Comparison of ENCODE assay signal across 34 mouse cellular contexts in the genomic region with DNA sequence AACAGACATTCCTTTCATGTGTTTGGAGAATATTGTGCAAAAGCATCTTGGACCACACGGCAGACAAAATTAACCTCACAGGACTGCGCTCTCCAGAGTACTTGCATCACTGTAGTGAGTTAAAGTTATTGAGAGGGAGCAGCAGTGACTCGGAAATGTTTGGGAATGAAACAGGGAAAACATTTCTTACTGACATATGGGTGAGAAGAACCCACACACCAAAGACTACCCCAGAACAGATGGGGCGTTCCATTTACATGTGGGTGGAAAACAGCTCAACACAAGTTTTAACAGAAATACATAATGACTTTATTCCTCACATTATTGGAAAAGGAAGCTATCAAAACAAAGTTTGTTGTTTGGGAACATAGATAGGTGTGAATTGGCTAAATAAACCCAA. TPM values are rescaled to one million over a fixed set of nuclear protein-coding genes. Genes with fewer than 3 reads are reported as not detected.
DNase-seq lines count a peak whose midpoint lies in the region; ATAC-seq and TF ChIP-seq lines count a peak whose summit lies in the region.
"Had no signal": no experiment of that assay in that cellular context is flagged by ENCODE, and none has a peak within 500 bp of the region (broad histone marks: within the 10 kb centered on the region; RNA-seq: fewer than 3 reads in every experiment).

No protein-coding gene starts in this region.

- no peak overlapping the region for H3K4me3 ChIP-seq in forebrain, postnatal 0 days (ENCODE audit: low read depth, low read length)
- H3K4me3 ChIP-seq in forebrain, embryonic 15.5 days: no peak overlapping the region
- H3K4me3 ChIP-seq in cerebellum, adult 2 months (replicated peaks; ENCODE audit: insufficient read depth, low read depth, low read length): no peak overlapping the region
- H3K4me3 ChIP-seq: heart, embryonic 13.5 days; hindbrain, embryonic 15.5 days; kidney, embryonic 15.5 days; limb, embryonic 10.5 days; limb, embryonic 15.5 days; midbrain, embryonic 10.5 days; midbrain, embryonic 15.5 days; neural tube, embryonic 15.5 days had no signal

- no peaks in the 10 kb centered on the region for H3K4me1 ChIP-seq in forebrain, postnatal 0 days (ENCODE audit: insufficient read depth)
- no peaks in the 10 kb centered on the region for H3K4me1 ChIP-seq in forebrain, embryonic 15.5 days
- H3K4me1 ChIP-seq in cerebellum, adult 2 months (ENCODE audit: control insufficient read depth, insufficient read depth, low read length): no peaks in the 10 kb centered on the region
- H3K4me1 ChIP-seq: heart, embryonic 13.5 days; hindbrain, embryonic 15.5 days; kidney, embryonic 15.5 days; limb, embryonic 10.5 days; limb, embryonic 15.5 days; midbrain, embryonic 10.5 days; midbrain, embryonic 15.5 days; neural tube, embryonic 15.5 days had no signal

- no peak overlapping the region for H3K27ac ChIP-seq in forebrain, postnatal 0 days (ENCODE audit: low read depth, low read length)
- H3K27ac ChIP-seq in forebrain, embryonic 15.5 days (replicated peaks): no peak overlapping the region
- no peak overlapping the region for H3K27ac ChIP-seq in cerebellum, adult 2 months (ENCODE audit: insufficient read depth, low read length)
- H3K27ac ChIP-seq: heart, embryonic 13.5 days; hindbrain, embryonic 15.5 days; kidney, embryonic 15.5 days; limb, embryonic 10.5 days; limb, embryonic 15.5 days; liver, embryonic 14.5 days; midbrain, embryonic 10.5 days; midbrain, embryonic 15.5 days; neural tube, embryonic 15.5 days had no signal

- TF ChIP-seq CTCF in forebrain, postnatal 0 days (IDR thresholded peaks at IDR 0.05; ENCODE audit: low read depth): no peak
- TF ChIP-seq CTCF in cerebellum, adult 2 months (IDR thresholded peaks at IDR 0.05; ENCODE audit: borderline replicate concordance, insufficient read depth, low read depth, low read length): no peak

- H3K9me3 ChIP-seq in forebrain, postnatal 0 days (ENCODE audit: low read length): no peaks in the 10 kb centered on the region
- H3K9me3 ChIP-seq in forebrain, embryonic 15.5 days: no peaks in the 10 kb centered on the region
- H3K9me3 ChIP-seq: heart, embryonic 13.5 days; hindbrain, embryonic 15.5 days; kidney, embryonic 15.5 days; limb, embryonic 10.5 days; limb, embryonic 15.5 days; midbrain, embryonic 15.5 days; neural tube, embryonic 15.5 days had no signal

- no peak for TF ChIP-seq POLR2A in cerebellum, adult 2 months (IDR thresholded peaks at IDR 0.05; ENCODE audit: borderline replicate concordance, insufficient read depth, low read length)

- no peaks in the 10 kb centered on the region for H3K27me3 ChIP-seq in forebrain, postnatal 0 days (ENCODE audit: insufficient read depth, low read length)
- no peaks in the 10 kb centered on the region for H3K27me3 ChIP-seq in forebrain, embryonic 15.5 days
- H3K27me3 ChIP-seq in cerebellum, adult 2 months (ENCODE audit: control insufficient read depth, insufficient read depth, low read length): no peaks in the 10 kb centered on the region
- H3K27me3 ChIP-seq: heart, embryonic 13.5 days; hindbrain, embryonic 15.5 days; kidney, embryonic 15.5 days; limb, embryonic 15.5 days; midbrain, embryonic 15.5 days; neural tube, embryonic 15.5 days had no signal

- no peak overlapping the region for H3K9ac ChIP-seq in forebrain, postnatal 0 days
- H3K9ac ChIP-seq in forebrain, embryonic 15.5 days (replicated peaks): no peak overlapping the region
- H3K9ac ChIP-seq: heart, embryonic 13.5 days; hindbrain, embryonic 15.5 days; kidney, embryonic 15.5 days; limb, embryonic 15.5 days; liver, embryonic 14.5 days; midbrain, embryonic 15.5 days; neural tube, embryonic 15.5 days had no signal

- 58% methylated on average over 4 of the region's 4 CpGs for WGBS in forebrain, postnatal 0 days
- WGBS in forebrain, embryonic 15.5 days: 65% methylated on average over 4 of the region's 4 CpGs
- 81% methylated on average over 4 of the region's 4 CpGs for WGBS in cerebellum, adult 2 months

- DNase-seq in forebrain, postnatal 0 days: peak; percentile 39
- peak; percentile 26 to 33 for DNase-seq in right cerebral cortex, adult 2 months (ENCODE audit: low spot score in 2 of 2)
- no peak for DNase-seq in right cerebral cortex, adult 18-20 months
- peak; percentile 29 for DNase-seq in layer of hippocampus, adult 9-10 months (ENCODE audit: low spot score)
- no peak for DNase-seq in kidney, adult 8-10 months
- no peak for DNase-seq in cerebellum, adult 2 months
- DNase-seq: adrenal gland, postnatal 25 days; cerebellum, adult 9-10 months; cerebellum, postnatal 36 days; gastrocnemius, postnatal 10 days; heart, postnatal 10 days; kidney, adult 11 months; kidney, postnatal 25 days; lung, adult 2 months; lung, postnatal 14 days; retina, postnatal 1 day; spleen, adult 18-20 months; thymus, adult 18-20 months; thymus, postnatal 25 days had no signal

- no peak overlapping the region for H3K4me2 ChIP-seq in forebrain, postnatal 0 days (ENCODE audit: low read depth)
- H3K4me2 ChIP-seq in forebrain, embryonic 15.5 days (replicated peaks): no peak overlapping the region
- H3K4me2 ChIP-seq: heart, embryonic 13.5 days; hindbrain, embryonic 15.5 days; kidney, embryonic 15.5 days; limb, embryonic 15.5 days; midbrain, embryonic 15.5 days; neural tube, embryonic 15.5 days had no signal

- H3K36me3 ChIP-seq in forebrain, postnatal 0 days (ENCODE audit: insufficient read depth): no peaks in the 10 kb centered on the region
- H3K36me3 ChIP-seq in forebrain, embryonic 15.5 days: no peaks in the 10 kb centered on the region
- H3K36me3 ChIP-seq: heart, embryonic 13.5 days; hindbrain, embryonic 15.5 days; kidney, embryonic 15.5 days; limb, embryonic 10.5 days; limb, embryonic 15.5 days; midbrain, embryonic 10.5 days; midbrain, embryonic 15.5 days; neural tube, embryonic 15.5 days had no signal

- peak; percentile 67 for ATAC-seq in forebrain, postnatal 0 days
- no peak for ATAC-seq in forebrain, embryonic 15.5 days (replicated peaks)
- ATAC-seq: inflammation-experienced regulatory T-cells, adult 6 months; midbrain, embryonic 15.5 days had no signal

RNA-seq across cellular contexts. Expression of a gene that starts 21.8 kb away (rescaled TPM):
- 66.2 and 92.0 TPM in 2 replicates for total RNA-seq in forebrain, postnatal 0 days (2014; rRNA removed)
- polyA plus RNA-seq in forebrain, postnatal 0 days (2015; fragmentation: Nextera tagmentation; extraction: Ambion mirVana): 27.8 and 54.8 TPM in 2 replicates
- polyA plus RNA-seq in forebrain, embryonic 15.5 days (2015; fragmentation: Nextera tagmentation; extraction: Ambion mirVana): 44.8 and 46.1 TPM in 2 replicates
- 33.0 and 43.1 TPM in 2 replicates for polyA plus RNA-seq in cerebellum, adult 2 months (2012; rRNA removed)
- total RNA-seq: heart, adult 8-10 months; heart, postnatal 10 days; hematopoietic stem cell, adult 5-6 weeks; megakaryocyte progenitor cell, adult 5-6 weeks; MEL had no signal
- polyA plus RNA-seq: inflammation-experienced regulatory T-cells, adult 6 months; kidney, embryonic 15.5 days; limb, embryonic 10.5 days; liver, embryonic 14.5 days; lung, adult 2 months had no signal

Comparison
In these comparisons a context has a peak if more than half of its experiments do, and no peak if none do; other contexts are left out.
1. DNase-seq: peak in forebrain, postnatal 0 days (single experiment), right cerebral cortex, adult 2 months (2 of 2) and layer of hippocampus, adult 9-10 months (single experiment); none in right cerebral cortex, adult 18-20 months (single experiment), kidney, adult 8-10 months (0 of 2) and cerebellum, adult 2 months (0 of 2).